Mouse (Mus musculus): ENCODE measurements around the gene Scimp. TPM values are rescaled to one million over a fixed set of nuclear protein-coding genes. Genes with fewer than 3 reads are reported as not detected.

Scimp gene
- polyA plus RNA-seq, 1 experiment from 2014 or later, result 0.20 TPM

DNA sequence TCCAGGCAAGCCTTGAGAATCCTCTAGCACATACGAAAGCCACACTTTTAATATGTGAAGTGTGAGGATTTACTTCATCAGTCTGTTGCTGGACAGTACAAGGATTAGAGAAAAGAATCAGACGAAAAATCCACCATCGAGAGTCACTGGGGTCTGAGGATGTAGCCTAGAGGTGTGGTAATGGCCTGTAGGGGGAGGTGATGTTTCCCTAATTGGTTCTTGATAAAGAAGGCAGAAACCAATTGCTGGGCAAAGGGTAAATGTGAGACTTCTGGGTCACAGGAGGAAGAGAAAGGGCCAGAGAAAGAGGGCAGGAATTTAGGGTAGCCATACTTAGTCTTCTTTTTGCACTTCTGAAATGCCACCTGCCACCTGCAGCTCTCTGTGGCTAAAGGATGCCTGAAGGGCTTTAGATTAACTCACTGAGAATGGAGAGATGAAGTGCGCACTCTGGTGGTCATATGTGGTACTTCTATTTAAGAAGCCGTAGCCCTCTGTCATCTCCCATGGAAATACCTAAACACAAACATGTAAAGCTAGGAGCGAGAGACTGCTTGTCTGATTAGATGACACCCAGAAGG lies 3.2 kb upstream of the Scimp start:
- H3K4me1 ChIP-seq (ENCODE audit: insufficient read depth, low read length), result no peaks in the 10 kb centered on the region
- no peak overlapping the region for H3K4me3 ChIP-seq (ENCODE audit: low read length)
- H3K27ac ChIP-seq (ENCODE audit: low read length), result no peak overlapping the region
- H3K9ac ChIP-seq (replicated peaks; ENCODE audit: low read length), result no peak overlapping the region
- ATAC-seq (ENCODE audit: low FRiP score, low TSS enrichment), result no peak
- H3K36me3 ChIP-seq (ENCODE audit: insufficient read depth, low read length), result no peaks in the 10 kb centered on the region
- 24% methylated on average over 6 of the region's 6 CpGs for WGBS
- H3K27me3 ChIP-seq (ENCODE audit: insufficient read depth, low read length), result no peaks in the 10 kb centered on the region
- H3K4me2 ChIP-seq (replicated peaks; ENCODE audit: low read depth, low read length), result no peak overlapping the region
- no peaks in the 10 kb centered on the region; the same call in 1 of the 2 replicates for H3K9me3 ChIP-seq (ENCODE audit: low read length)

DNA sequence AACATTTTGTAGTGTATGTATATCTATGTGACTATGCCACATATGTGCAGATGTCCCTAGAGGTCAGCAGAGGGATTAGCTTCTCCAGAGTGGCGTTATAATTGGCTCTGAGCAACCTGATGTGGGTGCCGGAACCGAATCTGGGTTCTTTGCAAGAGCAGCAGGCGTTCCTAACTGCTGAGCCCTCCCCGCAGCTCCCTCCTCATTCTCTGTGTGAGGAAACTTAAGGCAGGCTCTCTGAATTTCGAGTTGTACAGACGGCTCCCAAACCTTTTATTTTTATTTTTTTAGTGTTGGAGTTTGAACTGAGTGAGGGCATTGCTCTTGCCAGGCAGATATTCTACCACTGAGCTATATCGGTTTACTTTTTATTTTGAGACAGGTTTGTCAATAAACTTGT lies 2.7 kb upstream of the Scimp start:
- ATAC-seq (ENCODE audit: low FRiP score, low TSS enrichment), result no peak

DNA sequence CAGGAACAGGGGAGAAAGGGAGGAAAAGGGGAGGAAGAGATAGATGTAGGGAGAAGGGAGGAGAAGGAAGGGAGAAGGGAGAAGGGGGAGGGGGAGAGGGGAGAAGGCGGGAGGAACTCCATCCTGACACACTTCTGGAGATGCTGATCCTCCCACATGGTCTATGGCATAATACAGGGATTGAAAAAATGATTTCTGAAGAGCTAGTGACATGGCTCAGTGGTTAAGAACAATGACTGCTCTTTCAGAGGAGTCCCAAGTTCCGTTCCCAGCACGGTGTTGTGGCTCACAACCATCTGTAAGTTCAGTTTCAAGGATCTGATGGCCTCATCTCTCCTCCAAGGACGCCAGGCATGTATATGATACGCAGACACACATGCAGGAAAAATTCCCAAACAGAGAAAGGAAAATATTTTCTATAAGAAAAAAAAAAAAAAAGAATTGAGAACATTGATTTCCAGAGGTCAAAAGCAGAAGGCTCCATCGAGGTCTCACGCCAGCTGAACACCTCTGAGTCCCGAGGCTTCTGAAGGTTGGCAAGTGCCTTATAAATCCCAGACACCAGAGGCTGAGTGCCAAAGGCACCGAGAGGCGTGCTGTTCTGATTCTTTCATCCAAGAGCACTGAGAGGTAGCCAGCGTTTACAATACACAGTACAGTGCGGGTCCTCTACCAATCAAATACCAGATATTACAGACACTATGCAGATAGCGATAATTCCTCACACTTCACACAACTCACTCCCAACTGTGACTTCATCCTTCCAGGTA lies 730 bp downstream of the Scimp start:
- H3K27me3 ChIP-seq (ENCODE audit: insufficient read depth, low read length), result no peaks in the 10 kb centered on the region
- no peak overlapping the region for H3K4me2 ChIP-seq (replicated peaks; ENCODE audit: low read depth, low read length)
- H3K4me3 ChIP-seq (ENCODE audit: low read length), result no peak overlapping the region
- no peak overlapping the region for H3K9ac ChIP-seq (replicated peaks; ENCODE audit: low read length)
- H3K27ac ChIP-seq (ENCODE audit: low read length), result no peak overlapping the region
- 80% methylated on average over 13 of the region's 13 CpGs for WGBS
- no peak for ATAC-seq (ENCODE audit: low FRiP score, low TSS enrichment)
- H3K4me1 ChIP-seq (ENCODE audit: insufficient read depth, low read length), result no peaks in the 10 kb centered on the region
- H3K9me3 ChIP-seq (ENCODE audit: low read length), result no peaks in the 10 kb centered on the region
- no peaks in the 10 kb centered on the region for H3K36me3 ChIP-seq (ENCODE audit: insufficient read depth, low read length)

More for the DNA sequence above, 2.7 kb upstream of the Scimp start:
- H3K9ac ChIP-seq (replicated peaks; ENCODE audit: low read length), result no peak overlapping the region
- no peaks in the 10 kb centered on the region for H3K27me3 ChIP-seq (ENCODE audit: insufficient read depth, low read length)
- no peak overlapping the region for H3K4me2 ChIP-seq (replicated peaks; ENCODE audit: low read depth, low read length)
- WGBS, result 86% methylated on average over 8 of the region's 8 CpGs
- no peaks in the 10 kb centered on the region for H3K36me3 ChIP-seq (ENCODE audit: insufficient read depth, low read length)
- no peak overlapping the region for H3K4me3 ChIP-seq (ENCODE audit: low read length)
- no peak overlapping the region for H3K27ac ChIP-seq (ENCODE audit: low read length)
- H3K4me1 ChIP-seq (ENCODE audit: insufficient read depth, low read length), result no peaks in the 10 kb centered on the region
- no peaks in the 10 kb centered on the region; the same call in 1 of the 2 replicates for H3K9me3 ChIP-seq (ENCODE audit: low read length)

DNA sequence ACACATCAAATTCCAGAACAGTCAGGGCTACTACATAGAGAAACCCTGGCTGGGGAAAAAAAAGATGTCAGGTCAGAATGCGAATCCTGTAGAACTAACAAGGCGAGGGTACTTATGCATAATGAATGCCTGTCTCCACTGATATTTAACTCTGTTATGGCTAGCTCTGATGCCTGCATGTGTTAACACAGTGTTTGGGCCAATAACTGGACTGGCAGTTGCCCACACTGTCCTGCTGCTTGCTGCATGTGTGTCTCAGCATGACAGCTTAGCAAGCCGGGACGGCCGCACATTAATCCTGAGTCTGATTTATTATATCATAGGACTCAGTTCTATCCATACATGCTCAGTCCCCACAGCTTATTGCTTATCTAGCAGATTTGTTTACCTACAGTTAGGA lies 1.3 kb downstream of the Scimp start:
- Histone ChIP-seq H3K36me3 (ENCODE audit: insufficient read depth, low read length) (no peaks in the 10 kb centered on the region), H3K4me2 (replicated peaks; ENCODE audit: low read depth, low read length) (no peak overlapping the region), H3K27ac (ENCODE audit: low read length) (no peak overlapping the region), H3K4me3 (ENCODE audit: low read length) (no peak overlapping the region), H3K27me3 (ENCODE audit: insufficient read depth, low read length) (no peaks in the 10 kb centered on the region), H3K9ac (replicated peaks; ENCODE audit: low read length) (no peak overlapping the region), H3K4me1 (ENCODE audit: insufficient read depth, low read length) (no peaks in the 10 kb centered on the region), H3K9me3 (ENCODE audit: low read length) (no peaks in the 10 kb centered on the region)
- 80% methylated on average over 5 of the region's 5 CpGs for whole genome bisulfite sequencing
- no peak for ATAC-seq (ENCODE audit: low FRiP score, low TSS enrichment)

DNA sequence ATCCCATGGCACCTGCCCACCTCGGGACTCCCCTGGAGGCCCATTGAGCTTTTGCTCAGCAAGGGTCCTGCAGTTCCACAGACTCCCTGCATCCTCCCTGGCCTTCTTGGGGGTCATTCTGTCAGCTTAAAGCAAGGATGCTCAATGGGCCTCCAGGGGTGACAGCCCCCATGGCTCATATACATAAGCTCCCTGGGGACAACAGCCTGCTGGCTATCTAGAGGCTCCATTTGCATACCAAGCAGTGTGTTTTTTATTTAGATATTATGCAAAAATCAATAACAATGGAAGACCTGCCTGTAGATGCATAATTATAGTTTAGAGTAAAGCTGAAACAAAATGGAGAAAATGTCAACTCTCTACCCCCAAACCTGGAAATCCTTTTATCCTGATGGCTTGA lies 3.4 kb downstream of the Scimp start:
- WGBS, result 8% methylated on average over 1 of the region's 1 CpGs

DNA sequence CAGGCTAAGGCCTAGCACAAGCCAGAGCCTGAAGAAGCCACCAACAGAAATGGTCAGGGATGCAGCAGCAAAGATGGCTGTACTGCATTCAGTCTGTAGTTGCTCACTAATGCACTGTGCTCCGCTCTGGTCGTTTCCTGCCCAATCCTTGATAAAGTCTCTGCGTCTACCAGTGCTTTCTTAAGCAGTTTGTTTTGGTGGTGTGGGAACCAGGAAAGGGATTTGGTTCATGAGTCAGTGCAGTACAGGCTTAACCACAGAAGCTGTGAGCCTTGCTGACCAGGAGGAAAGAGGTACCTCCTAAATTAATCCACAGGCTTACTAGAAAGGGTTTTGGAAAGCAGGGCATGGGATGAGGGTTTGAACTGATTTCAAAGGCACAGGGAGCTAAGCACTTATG lies 4.3 kb downstream of the Scimp start:
- Histone ChIP-seq H3K27me3 (ENCODE audit: insufficient read depth, low read length) (no peaks in the 10 kb centered on the region), H3K4me3 (ENCODE audit: low read length) (no peak overlapping the region), H3K36me3 (ENCODE audit: insufficient read depth, low read length) (no peaks in the 10 kb centered on the region), H3K9me3 (ENCODE audit: low read length) (no peaks in the 10 kb centered on the region), H3K4me1 (ENCODE audit: insufficient read depth, low read length) (no peaks in the 10 kb centered on the region), H3K27ac (ENCODE audit: low read length) (no peak overlapping the region), H3K9ac (replicated peaks; ENCODE audit: low read length) (no peak overlapping the region), H3K4me2 (replicated peaks; ENCODE audit: low read depth, low read length) (no peak overlapping the region)
- WGBS, result 71% methylated on average over 3 of the region's 3 CpGs
- no peak for ATAC-seq (ENCODE audit: low FRiP score, low TSS enrichment)

More for the DNA sequence above, 3.4 kb downstream of the Scimp start:
- H3K9ac ChIP-seq (replicated peaks; ENCODE audit: low read length), result no peak overlapping the region
- H3K4me3 ChIP-seq (ENCODE audit: low read length), result no peak overlapping the region
- H3K9me3 ChIP-seq (ENCODE audit: low read length), result no peaks in the 10 kb centered on the region
- H3K36me3 ChIP-seq (ENCODE audit: insufficient read depth, low read length), result no peaks in the 10 kb centered on the region
- H3K4me2 ChIP-seq (replicated peaks; ENCODE audit: low read depth, low read length), result no peak overlapping the region
- H3K27me3 ChIP-seq (ENCODE audit: insufficient read depth, low read length), result no peaks in the 10 kb centered on the region
- no peak overlapping the region for H3K27ac ChIP-seq (ENCODE audit: low read length)
- ATAC-seq (ENCODE audit: low FRiP score, low TSS enrichment), result no peak
- no peaks in the 10 kb centered on the region for H3K4me1 ChIP-seq (ENCODE audit: insufficient read depth, low read length)

DNA sequence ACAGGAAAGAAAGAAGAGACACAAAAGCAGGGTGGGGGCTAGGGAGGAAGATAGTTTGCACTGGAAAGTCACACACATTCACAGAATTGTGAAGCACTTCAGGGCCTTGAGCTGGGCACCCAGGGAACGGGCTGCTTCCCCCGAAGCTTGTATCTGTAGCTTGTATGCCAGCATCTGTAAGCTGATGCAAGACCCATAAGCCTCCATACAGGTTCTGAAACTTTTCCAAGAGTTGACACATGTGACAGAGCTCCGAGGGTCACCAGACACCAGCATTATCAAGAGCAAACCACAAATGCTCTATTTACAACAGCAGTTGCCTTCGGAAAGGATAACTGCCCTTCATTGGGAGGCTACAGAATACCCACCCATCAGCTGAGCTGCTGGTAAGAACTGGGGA lies 4.8 kb downstream of the Scimp start:
- Histone ChIP-seq H3K4me1 (ENCODE audit: insufficient read depth, low read length) (no peaks in the 10 kb centered on the region), H3K4me3 (ENCODE audit: low read length) (no peak overlapping the region), H3K27me3 (ENCODE audit: insufficient read depth, low read length) (no peaks in the 10 kb centered on the region), H3K4me2 (replicated peaks; ENCODE audit: low read depth, low read length) (no peak overlapping the region), H3K27ac (ENCODE audit: low read length) (no peak overlapping the region), H3K9me3 (ENCODE audit: low read length) (no peaks in the 10 kb centered on the region), H3K36me3 (ENCODE audit: insufficient read depth, low read length) (no peaks in the 10 kb centered on the region), H3K9ac (replicated peaks; ENCODE audit: low read length) (no peak overlapping the region)
- ATAC-seq (ENCODE audit: low FRiP score, low TSS enrichment), result no peak
- 85% methylated on average over 4 of the region's 4 CpGs for WGBS

DNA sequence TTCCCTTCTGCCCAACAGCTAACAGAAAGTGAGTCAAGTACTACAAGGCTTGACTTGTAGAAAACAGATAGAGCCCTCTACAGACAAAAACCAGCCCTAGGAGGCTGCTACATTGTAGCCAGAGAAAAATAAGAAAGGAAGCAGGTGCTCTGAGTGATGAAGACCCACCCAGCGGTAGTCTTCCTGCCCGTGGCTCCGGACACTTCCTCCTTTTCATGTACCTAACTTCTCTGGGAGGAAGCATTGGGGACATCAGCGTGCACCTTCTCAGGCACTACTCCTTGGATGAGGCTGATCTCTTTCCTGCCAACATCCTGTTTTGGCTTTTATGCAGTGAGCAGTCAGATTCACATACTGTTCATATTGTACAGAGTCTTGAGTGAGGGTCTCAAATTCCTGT lies 5.7 kb downstream of the Scimp start:
- Histone ChIP-seq H3K27me3 (ENCODE audit: insufficient read depth, low read length) (no peaks in the 10 kb centered on the region), H3K36me3 (ENCODE audit: insufficient read depth, low read length) (no peaks in the 10 kb centered on the region), H3K9me3 (ENCODE audit: low read length) (no peaks in the 10 kb centered on the region), H3K27ac (ENCODE audit: low read length) (no peak overlapping the region), H3K9ac (replicated peaks; ENCODE audit: low read length) (no peak overlapping the region), H3K4me1 (ENCODE audit: insufficient read depth, low read length) (no peaks in the 10 kb centered on the region), H3K4me3 (ENCODE audit: low read length) (no peak overlapping the region), H3K4me2 (replicated peaks; ENCODE audit: low read depth, low read length) (no peak overlapping the region)
- 82% methylated on average over 4 of the region's 4 CpGs for WGBS
- ATAC-seq (ENCODE audit: low FRiP score, low TSS enrichment), result no peak

DNA sequence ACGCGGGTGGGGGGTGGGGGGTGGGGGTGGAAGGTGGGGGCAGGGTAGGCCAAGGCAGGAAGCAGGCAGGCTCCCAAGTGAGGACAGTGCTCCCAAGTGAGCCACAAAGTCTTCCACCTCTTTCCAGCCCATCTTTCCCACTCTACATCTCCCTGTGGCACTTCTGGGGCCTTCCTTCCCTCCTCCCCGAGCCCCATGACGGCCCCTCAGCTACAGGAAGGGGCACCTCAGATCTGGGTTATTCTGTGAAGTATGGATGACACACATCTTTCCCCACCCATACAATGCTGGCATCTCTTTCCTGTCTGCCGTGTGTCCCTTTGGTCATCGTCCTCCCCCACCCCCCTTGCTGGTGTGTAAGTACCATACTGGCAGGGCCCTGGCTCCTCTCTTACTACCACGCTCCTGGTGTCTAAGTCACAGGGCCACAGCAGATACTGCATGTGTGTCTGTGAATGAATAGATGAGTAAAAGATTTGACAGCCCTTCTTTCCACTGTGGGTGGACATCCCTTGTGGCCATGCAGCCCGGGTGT lies 6.7 kb downstream of the Scimp start:
- H3K27ac ChIP-seq (ENCODE audit: low read length), result 0 out of 2 replicates have a peak overlapping the region, but pooled peaks have one; percentile 15
- peak overlapping the region; percentile 11; the same call in 1 of the 2 replicates for H3K4me2 ChIP-seq (replicated peaks; ENCODE audit: low read depth, low read length)
- no peaks in the 10 kb centered on the region for H3K36me3 ChIP-seq (ENCODE audit: insufficient read depth, low read length)
- ATAC-seq (ENCODE audit: low FRiP score, low TSS enrichment), result no peak
- no peaks in the 10 kb centered on the region for H3K27me3 ChIP-seq (ENCODE audit: insufficient read depth, low read length)
- H3K4me3 ChIP-seq (ENCODE audit: low read length), result no peak overlapping the region
- no peaks in the 10 kb centered on the region for H3K9me3 ChIP-seq (ENCODE audit: low read length)
- 79% methylated on average over 8 of the region's 8 CpGs for WGBS
- H3K4me1 ChIP-seq (ENCODE audit: insufficient read depth, low read length), result no peaks in the 10 kb centered on the region
- H3K9ac ChIP-seq (replicated peaks; ENCODE audit: low read length), result no peak overlapping the region

DNA sequence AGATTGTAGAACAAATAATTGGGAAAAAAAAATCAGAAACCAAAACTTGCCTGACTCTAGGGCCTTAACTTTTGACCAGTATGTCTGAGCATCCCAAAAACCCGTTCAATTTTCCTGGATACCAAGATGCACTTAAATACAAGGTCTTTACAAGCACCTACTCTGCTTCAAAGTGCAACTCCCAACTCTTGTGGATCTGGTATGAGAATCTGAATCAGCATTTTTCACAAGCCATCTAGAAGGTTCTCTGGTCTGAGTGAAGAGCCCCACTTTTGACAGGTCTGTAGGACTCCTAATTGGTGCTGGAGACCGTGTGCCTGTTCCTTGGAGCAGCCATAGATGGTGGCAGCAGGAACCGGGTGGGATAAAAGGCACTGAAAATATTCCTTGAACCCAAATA lies 8.0 kb downstream of the Scimp start:
- WGBS, result 84% methylated on average over 3 of the region's 3 CpGs
- ATAC-seq (ENCODE audit: low FRiP score, low TSS enrichment), result no peak
- H3K27me3 ChIP-seq (ENCODE audit: insufficient read depth, low read length), result no peaks in the 10 kb centered on the region
- H3K36me3 ChIP-seq (ENCODE audit: insufficient read depth, low read length), result no peaks in the 10 kb centered on the region
- H3K4me2 ChIP-seq (replicated peaks; ENCODE audit: low read depth, low read length), result no peak overlapping the region
- no peaks in the 10 kb centered on the region for H3K4me1 ChIP-seq (ENCODE audit: insufficient read depth, low read length)
- no peak overlapping the region for H3K9ac ChIP-seq (replicated peaks; ENCODE audit: low read length)
- no peaks in the 10 kb centered on the region for H3K9me3 ChIP-seq (ENCODE audit: low read length)
- no peak overlapping the region for H3K4me3 ChIP-seq (ENCODE audit: low read length)
- no peak overlapping the region for H3K27ac ChIP-seq (ENCODE audit: low read length)
